Mouse (Mus musculus) embryonic facial prominence, embryonic 10.5 days (tissue): ENCODE measurements around the gene Nedd9. TPM values are rescaled to one million over a fixed set of nuclear protein-coding genes. Genes with fewer than 3 reads are reported as not detected.
A peak's percentile ranks its signal among the peaks of the same experiment; 100 is the strongest.

Experiments used
- DNase-seq: peaks from one replicate; pipeline ENCODE4 v3.0.0-alpha.2; 2017; ENCODE audit warnings: low spot score
- H3K27ac ChIP-seq: fragments of 300-500 bp; sonication (generic); replicated peaks from 2 replicates; pipeline ENCODE4 v1.5.1; 2016; ENCODE audit warnings: mild to moderate bottlenecking
- H3K27me3 ChIP-seq: fragments of 300-500 bp; sonication (generic); replicated peaks from 2 replicates; pipeline ENCODE4 v1.6.1; 2016; ENCODE audit warnings: low read depth, mild to moderate bottlenecking; ENCODE audit not compliant: poor library complexity, severe bottlenecking
- H3K36me3 ChIP-seq: fragments of 300-500 bp; sonication (generic); replicated peaks from 2 replicates; pipeline ENCODE4 v1.6.1; 2016; ENCODE audit warnings: mild to moderate bottlenecking, moderate library complexity
- H3K4me1 ChIP-seq: fragments of 300-500 bp; sonication (generic); 2 replicates; pipeline ENCODE4 v1.6.1; 2016
- H3K4me3 ChIP-seq: fragments of 300-500 bp; sonication (generic); 2 replicates; pipeline ENCODE4 v1.5.1; 2016; ENCODE audit warnings: mild to moderate bottlenecking, moderate library complexity
- H3K9me3 ChIP-seq: fragments of 300-500 bp; sonication (generic); 2 replicates; pipeline ENCODE4 v1.6.1; 2016; ENCODE audit warnings: mild to moderate bottlenecking
- WGBS: fragments of 180-500 bp; shearing (Covaris S2); methylation state at CpG from one replicate; pipeline ENCODE4 v1.1.7; 2016; 5-methylcytosine and 5-hydroxymethylcytosine counted together
- polyA plus RNA-seq: library from polyadenylated mRNA; unstranded; fragments of >200 nt; fragmentation: Nextera tagmentation; extraction: Ambion mirVana; gene quantifications from 2 replicates; pipeline ENCODE4 v1.2.1, GENCODE M21; 2016

Gene Nedd9
- polyA plus RNA-seq, 1 experiment from 2014 or later = 19.1 TPM

GRCm38 (mm10) chr13:41390698-41391097 is 96.5 kb downstream of the Nedd9 start:
- Histone ChIP-seq H3K27ac (no peak overlapping the region), H3K4me3 (no peak overlapping the region), H3K4me1 (0 out of 2 replicates have a peak, but pooled peaks cover 3% of the 10 kb centered on the region), H3K27me3 (no peaks in the 10 kb centered on the region), H3K36me3 (no peaks in the 10 kb centered on the region), H3K9me3 (no peaks in the 10 kb centered on the region)
- 95% methylated on average over 2 of the region's 2 CpGs for whole genome bisulfite sequencing
- no peak for DNase-seq

GRCm38 (mm10) chr13:41386581-41386980 is 100.6 kb downstream of the Nedd9 start:
- peak; percentile 11 for DNase-seq
- Histone ChIP-seq H3K36me3 (no peaks in the 10 kb centered on the region), H3K4me3 (no peak overlapping the region), H3K27ac (no peak overlapping the region), H3K27me3 (no peaks in the 10 kb centered on the region), H3K4me1 (0 out of 2 replicates have a peak, but pooled peaks cover 3% of the 10 kb centered on the region), H3K9me3 (no peaks in the 10 kb centered on the region)
- WGBS = 71% methylated on average over 4 of the region's 4 CpGs

DNA sequence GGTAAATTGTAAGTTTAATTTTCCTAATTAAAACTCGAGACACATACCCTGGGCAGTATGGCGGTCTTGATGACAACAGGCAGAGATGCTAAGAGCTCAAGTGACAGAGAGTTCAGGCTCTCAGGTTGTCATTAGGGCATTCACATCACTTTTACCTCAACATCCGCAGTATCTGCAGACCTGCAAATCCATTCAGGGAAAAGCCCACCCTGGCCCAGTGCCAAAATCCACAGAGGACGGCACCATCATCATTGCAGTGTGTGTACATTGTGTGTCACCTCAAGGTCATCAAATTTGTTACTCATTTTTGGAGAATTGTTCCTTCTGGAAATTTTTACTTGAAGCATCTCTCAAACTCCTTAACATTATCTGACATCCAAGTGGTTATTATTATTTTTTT is 102.3 kb downstream of the Nedd9 start:
- no peak overlapping the region for H3K4me3 ChIP-seq
- no peaks in the 10 kb centered on the region for H3K27me3 ChIP-seq
- no peaks in the 10 kb centered on the region for H3K9me3 ChIP-seq
- 86% methylated on average over 4 of the region's 4 CpGs for WGBS
- DNase-seq = peak; percentile 7
- H3K27ac ChIP-seq = no peak overlapping the region
- H3K4me1 ChIP-seq = 0 out of 2 replicates have a peak, but pooled peaks cover 3% of the 10 kb centered on the region
- no peaks in the 10 kb centered on the region for H3K36me3 ChIP-seq

DNA sequence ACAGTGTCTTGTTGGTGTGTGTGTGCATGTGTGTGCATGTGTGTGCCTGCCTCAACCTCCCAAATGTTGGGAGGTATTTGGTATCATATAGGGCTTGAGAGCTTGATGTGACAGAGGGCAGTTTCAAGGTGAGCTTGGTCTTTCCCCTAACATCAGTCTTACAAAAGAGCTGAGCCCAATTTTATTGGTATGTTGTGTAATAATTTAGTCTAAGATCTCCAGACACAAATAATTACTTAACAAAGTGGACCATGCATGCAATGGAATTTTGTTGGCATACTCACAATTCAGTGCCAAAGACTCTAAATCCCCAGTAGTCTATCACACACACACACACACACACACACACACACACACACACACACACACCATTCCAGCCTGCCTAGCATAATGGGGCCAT is 104.5 kb downstream of the Nedd9 start:
- no peaks in the 10 kb centered on the region for H3K27me3 ChIP-seq
- H3K4me3 ChIP-seq = no peak overlapping the region
- no peak overlapping the region for H3K27ac ChIP-seq
- H3K4me1 ChIP-seq = peaks cover 7% of the 10 kb centered on the region
- H3K36me3 ChIP-seq = no peaks in the 10 kb centered on the region
- no peaks in the 10 kb centered on the region for H3K9me3 ChIP-seq
- DNase-seq = no peak

GRCm38 (mm10) chr13:41381806-41382546 is 105.2 kb downstream of the Nedd9 start:
- Histone ChIP-seq H3K36me3 (no peaks in the 10 kb centered on the region), H3K4me3 (no peak overlapping the region), H3K4me1 (peaks cover 12% of the 10 kb centered on the region), H3K27ac (no peak overlapping the region), H3K9me3 (no peaks in the 10 kb centered on the region), H3K27me3 (no peaks in the 10 kb centered on the region)
- 79% methylated on average over 5 of the region's 5 CpGs for WGBS
- DNase-seq = peak; percentile 5

DNA sequence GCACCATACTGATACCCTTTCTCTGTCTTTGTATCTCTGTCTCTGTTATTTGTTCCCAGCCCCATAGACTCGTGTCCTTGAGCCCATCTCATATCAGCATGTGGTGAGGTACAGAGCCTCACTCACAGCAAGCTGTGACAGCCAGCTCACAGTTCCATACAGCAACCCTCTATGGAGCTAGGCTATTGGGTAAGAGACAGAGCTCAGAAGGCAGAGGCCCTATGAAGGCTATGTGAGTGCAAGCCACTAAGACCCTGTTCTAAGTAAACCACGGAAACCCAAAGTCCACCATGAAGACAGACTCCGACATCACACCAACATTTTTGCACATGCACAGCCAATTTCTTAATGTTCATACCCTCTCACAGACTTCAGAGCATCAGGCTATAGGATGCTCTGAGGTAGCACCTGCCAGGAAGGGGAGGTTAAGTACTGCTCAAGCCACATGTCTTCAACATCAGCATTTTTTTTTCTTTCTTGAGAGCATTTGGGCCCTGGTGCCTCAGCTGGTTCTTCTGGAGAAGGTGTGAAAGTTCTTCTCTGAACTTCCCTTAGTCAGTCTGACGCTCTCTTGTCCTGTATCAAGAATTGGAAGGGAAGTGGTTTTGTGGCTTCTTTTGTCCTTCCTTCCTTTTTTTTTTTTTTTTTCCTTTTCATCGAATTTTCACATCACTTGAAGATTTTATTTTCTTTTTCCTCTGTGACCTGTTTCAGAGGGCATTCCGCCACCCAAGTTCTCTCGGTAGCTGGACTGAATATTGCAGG is 105.9 kb downstream of the Nedd9 start:
- Histone ChIP-seq H3K36me3 (no peaks in the 10 kb centered on the region), H3K9me3 (no peaks in the 10 kb centered on the region), H3K4me3 (no peak overlapping the region), H3K27me3 (no peaks in the 10 kb centered on the region), H3K4me1 (peaks cover 15% of the 10 kb centered on the region), H3K27ac (no peak overlapping the region)
- 77% methylated on average over 7 of the region's 7 CpGs for WGBS
- DNase-seq = no peak

DNA sequence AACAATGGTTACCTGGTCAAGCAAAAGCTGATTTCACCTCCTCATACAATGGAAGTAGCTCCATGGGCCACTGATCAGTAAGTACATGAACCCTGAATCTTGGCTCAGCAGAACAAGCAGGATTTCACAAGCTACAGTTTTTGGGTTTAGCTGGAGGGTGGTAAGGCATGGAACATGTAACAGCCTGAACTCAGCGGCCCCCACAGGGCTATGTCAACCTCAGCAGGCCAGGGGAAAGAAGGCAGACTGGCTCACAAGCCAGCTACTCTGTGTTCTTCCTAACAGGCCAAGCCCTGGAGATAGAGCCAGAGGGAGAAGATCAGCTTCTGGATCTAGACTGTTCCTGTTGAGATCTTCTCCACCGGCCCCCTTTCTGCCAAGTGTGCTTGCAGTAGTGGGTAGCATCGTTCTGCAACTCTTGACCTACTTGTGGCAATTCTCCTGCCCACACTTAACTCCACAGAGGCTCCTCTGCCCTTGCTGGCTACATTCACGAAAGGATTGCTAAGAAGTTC is 107.2 kb downstream of the Nedd9 start:
- 87% methylated on average over 4 of the region's 4 CpGs for WGBS
- H3K4me3 ChIP-seq = no peak overlapping the region
- peaks cover 21% of the 10 kb centered on the region for H3K4me1 ChIP-seq
- H3K27ac ChIP-seq = 0 out of 2 replicates have a peak overlapping the region, but pooled peaks have one; percentile 35
- no peaks in the 10 kb centered on the region for H3K9me3 ChIP-seq
- no peaks in the 10 kb centered on the region for H3K27me3 ChIP-seq
- no peaks in the 10 kb centered on the region for H3K36me3 ChIP-seq
- DNase-seq = peak; percentile 6

DNA sequence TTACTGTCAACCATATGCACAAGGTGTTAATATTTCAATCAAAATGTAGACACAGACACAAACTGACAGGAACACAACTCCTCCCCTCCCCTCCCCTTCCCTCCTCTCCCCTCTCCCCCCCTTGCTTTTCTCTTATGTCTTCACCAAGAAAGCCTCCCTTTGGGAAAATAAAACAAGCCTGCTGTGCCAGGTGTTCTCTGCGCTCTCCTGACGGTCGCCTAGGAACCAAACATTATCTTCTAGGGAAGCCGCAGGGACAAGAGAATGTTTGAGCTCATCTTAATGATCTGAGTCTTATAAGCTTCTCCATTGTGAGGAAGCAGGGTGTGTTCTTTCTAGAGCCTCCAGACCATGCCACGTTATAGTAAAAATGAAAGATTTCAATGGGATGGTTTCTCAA is 108.7 kb downstream of the Nedd9 start:
- WGBS = 69% methylated on average over 5 of the region's 5 CpGs
- Histone ChIP-seq H3K27me3 (0 out of 2 replicates have a peak, but pooled peaks cover 4% of the 10 kb centered on the region), H3K27ac (no peak overlapping the region), H3K36me3 (no peaks in the 10 kb centered on the region), H3K9me3 (no peaks in the 10 kb centered on the region), H3K4me1 (peaks cover 21% of the 10 kb centered on the region), H3K4me3 (no peak overlapping the region)
- peak; percentile 8 for DNase-seq

DNA sequence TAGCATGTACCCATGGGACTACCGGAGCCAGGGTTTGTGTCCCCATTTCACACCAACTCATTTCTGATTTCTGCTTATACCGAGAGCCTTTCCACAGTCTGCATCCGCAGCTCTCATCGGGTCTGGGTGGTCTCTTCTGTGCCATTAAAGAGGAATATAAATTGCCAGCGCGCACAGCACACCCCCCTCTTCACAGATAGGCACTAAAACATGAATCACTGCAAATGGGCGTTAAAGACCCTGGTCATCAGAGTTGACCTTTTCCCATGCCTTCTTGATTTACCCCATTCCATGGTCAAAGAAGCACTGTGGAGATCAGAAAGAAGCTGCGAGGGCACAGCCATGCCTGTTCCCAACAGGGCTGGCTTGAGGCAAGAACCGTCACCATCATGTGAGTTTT is 109.3 kb downstream of the Nedd9 start:
- H3K27ac ChIP-seq = no peak overlapping the region
- 0 out of 2 replicates have a peak, but pooled peaks cover 4% of the 10 kb centered on the region for H3K27me3 ChIP-seq
- no peak overlapping the region for H3K4me3 ChIP-seq
- no peak for DNase-seq
- no peaks in the 10 kb centered on the region for H3K36me3 ChIP-seq
- no peaks in the 10 kb centered on the region for H3K9me3 ChIP-seq
- 73% methylated on average over 9 of the region's 9 CpGs for WGBS
- H3K4me1 ChIP-seq = peaks cover 26% of the 10 kb centered on the region

GRCm38 (mm10) chr13:41377011-41377431 is 110.1 kb downstream of the Nedd9 start:
- peak; percentile 39 for DNase-seq

GRCm38 (mm10) chr13:41376111-41376510 is 111.1 kb downstream of the Nedd9 start:
- Histone ChIP-seq H3K4me3 (no peak overlapping the region), H3K27ac (no peak overlapping the region), H3K9me3 (no peaks in the 10 kb centered on the region), H3K27me3 (0 out of 2 replicates have a peak, but pooled peaks cover 4% of the 10 kb centered on the region), H3K4me1 (peaks cover 29% of the 10 kb centered on the region), H3K36me3 (no peaks in the 10 kb centered on the region)
- WGBS = 76% methylated on average over 4 of the region's 4 CpGs
- DNase-seq = no peak

More at GRCm38 (mm10) chr13:41377011-41377431, 110.1 kb downstream of the Nedd9 start:
- H3K4me1 ChIP-seq = peaks cover 29% of the 10 kb centered on the region
- 0 out of 2 replicates have a peak, but pooled peaks cover 4% of the 10 kb centered on the region for H3K27me3 ChIP-seq
- no peak overlapping the region; the same call in 1 of the 2 replicates for H3K27ac ChIP-seq
- no peaks in the 10 kb centered on the region for H3K9me3 ChIP-seq
- H3K4me3 ChIP-seq = no peak overlapping the region
- H3K36me3 ChIP-seq = no peaks in the 10 kb centered on the region
- WGBS = 21% methylated on average over 2 of the region's 2 CpGs

GRCm38 (mm10) chr13:41375696-41376095 is 111.5 kb downstream of the Nedd9 start:
- H3K27ac ChIP-seq = no peak overlapping the region
- 0 out of 2 replicates have a peak, but pooled peaks cover 4% of the 10 kb centered on the region for H3K27me3 ChIP-seq
- H3K36me3 ChIP-seq = no peaks in the 10 kb centered on the region
- 64% methylated on average over 6 of the region's 6 CpGs for WGBS
- no peak for DNase-seq
- H3K4me1 ChIP-seq = peaks cover 29% of the 10 kb centered on the region
- H3K9me3 ChIP-seq = no peaks in the 10 kb centered on the region
- no peak overlapping the region for H3K4me3 ChIP-seq
